Comparison of ENCODE assay signal across 8 mouse cellular contexts in genomic region chr7:44868465-44868864, GRCm38 (mm10). TPM values are rescaled to one million over a fixed set of nuclear protein-coding genes. Genes with fewer than 3 reads are reported as not detected.
DNase-seq lines count a peak whose midpoint lies in the region; ATAC-seq lines count a peak whose summit lies in the region.

No protein-coding gene starts in this region.

- H3K9me3 ChIP-seq in forebrain, embryonic 14.5 days (replicated peaks; ENCODE audit: control insufficient read depth, low read length) = no peaks in the 10 kb centered on the region
- H3K9me3 ChIP-seq in midbrain, embryonic 11.5 days (ENCODE audit: control insufficient read depth, low read length) = no peaks in the 10 kb centered on the region

- H3K27ac ChIP-seq in forebrain, embryonic 14.5 days (ENCODE audit: low read depth, low read length) = peak overlapping the region; percentile 100; the same call in 1 of the 2 replicates
- peak overlapping the region; percentile 100 for H3K27ac ChIP-seq in midbrain, embryonic 11.5 days (ENCODE audit: low read depth, low read length)

- peaks cover 33% of the 10 kb centered on the region for H3K4me1 ChIP-seq in forebrain, embryonic 14.5 days (ENCODE audit: control insufficient read depth, insufficient read depth, low read length)
- peaks cover 28% of the 10 kb centered on the region for H3K4me1 ChIP-seq in midbrain, embryonic 11.5 days (ENCODE audit: control insufficient read depth, insufficient read depth, low read length)

- peak; percentile 37 for DNase-seq in kidney, adult 18-20 months
- DNase-seq in kidney, adult 9 months = no peak
- DNase-seq in forebrain, embryonic 14.5 days (ENCODE audit: low spot score) = no peak
- peak; percentile 40 to 69 for DNase-seq in kidney, postnatal 25 days
- peak; percentile 88 for DNase-seq in midbrain, embryonic 11.5 days (ENCODE audit: low spot score, missing footprints)
- no peak for DNase-seq in adipocyte (ENCODE audit: low spot score)
- DNase-seq in left cerebral cortex, postnatal 25 days (ENCODE audit: low spot score in 2 of 2) = no peak
- no peak for DNase-seq in urinary bladder, adult 2 months (ENCODE audit: low spot score)

- no peak for ATAC-seq in forebrain, embryonic 14.5 days
- no peak for ATAC-seq in midbrain, embryonic 11.5 days (ENCODE audit: low FRiP score)

- intact Hi-C loops in left cerebral cortex, postnatal 25 days (cut with DNase I) = no loop called here

- peak overlapping the region; percentile 98 for H3K4me3 ChIP-seq in forebrain, embryonic 14.5 days (ENCODE audit: low read depth, low read length)
- peak overlapping the region; percentile 97 for H3K4me3 ChIP-seq in midbrain, embryonic 11.5 days (ENCODE audit: low read depth, low read length)

- H3K4me2 ChIP-seq in forebrain, embryonic 14.5 days (ENCODE audit: low read length) = peak overlapping the region; percentile 98
- H3K4me2 ChIP-seq in midbrain, embryonic 11.5 days = peak overlapping the region; percentile 92

- 4% methylated on average over 16 of the region's 16 CpGs for WGBS in forebrain, embryonic 14.5 days
- 5% methylated on average over 16 of the region's 16 CpGs for WGBS in midbrain, embryonic 11.5 days

- peak overlapping the region; percentile 100 for H3K9ac ChIP-seq in forebrain, embryonic 14.5 days (ENCODE audit: low read length)
- peak overlapping the region; percentile 99 for H3K9ac ChIP-seq in midbrain, embryonic 11.5 days (ENCODE audit: low read length)

- no peaks in the 10 kb centered on the region for H3K27me3 ChIP-seq in forebrain, embryonic 14.5 days (replicated peaks; ENCODE audit: control insufficient read depth, insufficient read depth, low read length)
- no peaks in the 10 kb centered on the region for H3K27me3 ChIP-seq in midbrain, embryonic 11.5 days (ENCODE audit: control insufficient read depth, insufficient read depth, low read length)

- H3K36me3 ChIP-seq in forebrain, embryonic 14.5 days (ENCODE audit: control insufficient read depth, insufficient read depth, low read length) = peaks cover 37% of the 10 kb centered on the region
- peaks cover 17% of the 10 kb centered on the region for H3K36me3 ChIP-seq in midbrain, embryonic 11.5 days (ENCODE audit: control insufficient read depth, insufficient read depth, low read length)

RNA-seq across cellular contexts. Expression of gene Ptov1, which starts 1.1 kb away (rescaled TPM):
- 447 and 458 TPM in 2 replicates for polyA plus RNA-seq in forebrain, embryonic 14.5 days (2014; fragmentation: Nextera tagmentation; extraction: Ambion mirVana)
- polyA plus RNA-seq in midbrain, embryonic 11.5 days (2014; fragmentation: Nextera tagmentation; extraction: Ambion mirVana) = 316 and 350 TPM in 2 replicates
- total RNA-seq in left cerebral cortex, postnatal 25 days (2021) = 100 to 1,000 TPM; 286 to 287 TPM
- 176 and 195 TPM in 2 replicates for polyA plus RNA-seq in urinary bladder, adult 2 months (2012; rRNA removed)

RNA-seq across cellular contexts. Expression of gene Pnkp, which starts 11.5 kb away (rescaled TPM):
- 30.0 and 31.7 TPM in 2 replicates for polyA plus RNA-seq in forebrain, embryonic 14.5 days (2014; fragmentation: Nextera tagmentation; extraction: Ambion mirVana)
- 26.1 and 28.6 TPM in 2 replicates for polyA plus RNA-seq in midbrain, embryonic 11.5 days (2014; fragmentation: Nextera tagmentation; extraction: Ambion mirVana)
- total RNA-seq in left cerebral cortex, postnatal 25 days (2021) = 10 to 100 TPM; 26.4 to 27.3 TPM
- 23.4 and 24.1 TPM in 2 replicates for polyA plus RNA-seq in urinary bladder, adult 2 months (2012; rRNA removed)

RNA-seq across cellular contexts. Expression of gene Tbc1d17, which starts 19.6 kb away (rescaled TPM):
- 79.6 and 105 TPM in 2 replicates for polyA plus RNA-seq in forebrain, embryonic 14.5 days (2014; fragmentation: Nextera tagmentation; extraction: Ambion mirVana)
- polyA plus RNA-seq in midbrain, embryonic 11.5 days (2014; fragmentation: Nextera tagmentation; extraction: Ambion mirVana) = 63.4 and 69.4 TPM in 2 replicates
- total RNA-seq in left cerebral cortex, postnatal 25 days (2021) = 10 to 100 TPM; 61.6 to 72.9 TPM
- polyA plus RNA-seq in urinary bladder, adult 2 months (2012; rRNA removed) = 67.3 and 68.9 TPM in 2 replicates

RNA-seq across cellular contexts. Expression of gene Akt1s1, which starts 19.7 kb away (rescaled TPM):
- 70.4 and 75.4 TPM in 2 replicates for polyA plus RNA-seq in forebrain, embryonic 14.5 days (2014; fragmentation: Nextera tagmentation; extraction: Ambion mirVana)
- 31.8 and 34.3 TPM in 2 replicates for polyA plus RNA-seq in midbrain, embryonic 11.5 days (2014; fragmentation: Nextera tagmentation; extraction: Ambion mirVana)
- 10 to 100 TPM; 78.5 to 79.1 TPM for total RNA-seq in left cerebral cortex, postnatal 25 days (2021)
- polyA plus RNA-seq in urinary bladder, adult 2 months (2012; rRNA removed) = 93.8 and 99.5 TPM in 2 replicates

RNA-seq across cellular contexts. Expression of gene Med25, which starts 24.0 kb away (rescaled TPM):
- 75.4 and 94.0 TPM in 2 replicates for polyA plus RNA-seq in forebrain, embryonic 14.5 days (2014; fragmentation: Nextera tagmentation; extraction: Ambion mirVana)
- 69.5 and 75.4 TPM in 2 replicates for polyA plus RNA-seq in midbrain, embryonic 11.5 days (2014; fragmentation: Nextera tagmentation; extraction: Ambion mirVana)
- 10 to 100 TPM; 88.8 to 89.5 TPM for total RNA-seq in left cerebral cortex, postnatal 25 days (2021)
- 57.8 and 66.1 TPM in 2 replicates for polyA plus RNA-seq in urinary bladder, adult 2 months (2012; rRNA removed)

Comparison
In these comparisons a context has a peak if more than half of its experiments do, and no peak if none do; other contexts are left out.
1. DNase-seq: peak in kidney, adult 18-20 months (single experiment), kidney, postnatal 25 days (2 of 2) and midbrain, embryonic 11.5 days (single experiment); none in kidney, adult 9 months (single experiment), forebrain, embryonic 14.5 days (single experiment), adipocyte (single experiment), left cerebral cortex, postnatal 25 days (0 of 2) and urinary bladder, adult 2 months (single experiment).